Mouse (Mus musculus) thymus, adult 18-20 months (tissue): ENCODE results near the gene Fzd9.
"Not testable (repeated sequence)": the region's sequence is repeated elsewhere in the genome, so short reads cannot be mapped to it uniquely, and the experiment has no call there.

Experiments
- DNase-seq, 2 experiments: peaks; one replicate each; pipeline ENCODE4 v3.0.0; 2022; ENCODE audit warnings: mixed read lengths in 2 of 2

Fzd9 gene

GRCm38 (mm10) chr5:135247337-135247736 is 3.7 kb downstream of the Fzd9 start:
- no peak for DNase-seq

GRCm38 (mm10) chr5:135246531-135246930 is 4.5 kb downstream of the Fzd9 start:
- DNase-seq, result no peak

GRCm38 (mm10) chr5:135243166-135243565 is 7.9 kb downstream of the Fzd9 start:
- DNase-seq, result no peak

- DNase-seq, result no peak
Measured at GRCm38 (mm10) chr5:135242608-135243007, 8.4 kb downstream of the Fzd9 start.

GRCm38 (mm10) chr5:135242136-135242535 is 8.9 kb downstream of the Fzd9 start:
- no peak for DNase-seq

- no peak for DNase-seq
Measured at GRCm38 (mm10) chr5:135241474-135241873, 9.6 kb downstream of the Fzd9 start.

GRCm38 (mm10) chr5:135238832-135239231 is 12.2 kb downstream of the Fzd9 start:
- DNase-seq, result no peak

GRCm38 (mm10) chr5:135236571-135236970 is 14.5 kb downstream of the Fzd9 start:
- DNase-seq, result no peak

GRCm38 (mm10) chr5:135233166-135233920 is 17.7 kb downstream of the Fzd9 start:
- DNase-seq, result no peak

- DNase-seq, result no peak
Measured at GRCm38 (mm10) chr5:135230186-135230585, 20.8 kb downstream of the Fzd9 start.

GRCm38 (mm10) chr5:135225879-135226278 is 25.2 kb downstream of the Fzd9 start:
- not testable (repeated sequence) for DNase-seq

- no peak for DNase-seq
Measured at GRCm38 (mm10) chr5:135224169-135224568, 26.9 kb downstream of the Fzd9 start.

GRCm38 (mm10) chr5:135222066-135222465 is 29.0 kb downstream of the Fzd9 start:
- no peak for DNase-seq

GRCm38 (mm10) chr5:135220941-135221340 is 30.1 kb downstream of the Fzd9 start:
- no peak for DNase-seq

- DNase-seq, result no peak
Measured at GRCm38 (mm10) chr5:135216871-135217270, 34.2 kb downstream of the Fzd9 start.

- DNase-seq, result no peak
Measured at GRCm38 (mm10) chr5:135208197-135208596, 42.8 kb downstream of the Fzd9 start.

- DNase-seq, result no peak
Measured at GRCm38 (mm10) chr5:135202763-135203162, 48.3 kb downstream of the Fzd9 start.
